Mouse (Mus musculus) layer of hippocampus, postnatal 10 days (tissue): ENCODE measurements at regions not wholly inside any gene's neighbourhood (a gene's known extent, or its start where the extent isn't known, plus 50 kb on each side); places are given as distances from the start of the nearest gene placed in this dataset.

ENCODE experiments used
- DNase-seq, 2 experiments: peaks; one replicate each; pipeline ENCODE4 v3.0.0; 2021; ENCODE audit warnings: low spot score in 2 of 2

- DNase-seq: no peak
These were observed 309.5 kb downstream of the Irx1 start for GRCm38 (mm10) chr13:71653939-71654467.

- no peak for DNase-seq
These were observed 310.1 kb downstream of the Irx1 start for GRCm38 (mm10) chr13:71653212-71653938.

GRCm38 (mm10) chr13:71649876-71650275 lies 313.6 kb downstream of the Irx1 start:
- DNase-seq: no peak

- DNase-seq: no peak
These were observed 314.5 kb downstream of the Irx1 start for GRCm38 (mm10) chr13:71649031-71649430.

- no peak for DNase-seq
These were observed 332.1 kb downstream of the Irx1 start for GRCm38 (mm10) chr13:71631447-71631846.

- DNase-seq: no peak
These were observed 346.3 kb downstream of the Irx1 start for GRCm38 (mm10) chr13:71617198-71617597.

- DNase-seq: no peak
These were observed 350.9 kb downstream of the Irx1 start for GRCm38 (mm10) chr13:71612393-71613179.

GRCm38 (mm10) chr13:71582486-71582885 lies 381.0 kb downstream of the Irx1 start:
- no peak for DNase-seq

GRCm38 (mm10) chr13:71565895-71566294 lies 397.6 kb downstream of the Irx1 start:
- no peak for DNase-seq

GRCm38 (mm10) chr13:71565388-71565787 lies 398.1 kb downstream of the Irx1 start:
- DNase-seq: no peak

GRCm38 (mm10) chr13:71558477-71559215 lies 404.9 kb downstream of the Irx1 start:
- peak; percentile 8 to 14 for DNase-seq

- DNase-seq: no peak
These were observed 408.1 kb downstream of the Irx1 start for GRCm38 (mm10) chr13:71555471-71555870.

- no peak for DNase-seq
These were observed 413.4 kb downstream of the Irx1 start for GRCm38 (mm10) chr13:71550109-71550508.

- DNase-seq: no peak
These were observed 414.2 kb downstream of the Irx1 start for GRCm38 (mm10) chr13:71549206-71549831.

- DNase-seq: no peak
These were observed 425.3 kb downstream of the Irx1 start for GRCm38 (mm10) chr13:71538226-71538625.

- DNase-seq: no peak
These were observed 430.6 kb downstream of the Irx1 start for GRCm38 (mm10) chr13:71532796-71533351.

GRCm38 (mm10) chr13:71529397-71530122 lies 434.0 kb downstream of the Irx1 start:
- no peak for DNase-seq

GRCm38 (mm10) chr13:71517776-71518175 lies 445.7 kb downstream of the Irx1 start:
- no peak for DNase-seq

GRCm38 (mm10) chr13:71513204-71513603 lies 450.3 kb downstream of the Irx1 start:
- peak in 1 of 2 experiments; percentile 22 for DNase-seq

- peak; percentile 19 to 49 for DNase-seq
These were observed 455.5 kb downstream of the Irx1 start for GRCm38 (mm10) chr13:71507956-71508401.
